Mouse (Mus musculus): Measurements from ENCODE around the gene Ppp1r1c. TPM values are rescaled to one million over a fixed set of nuclear protein-coding genes. Genes with fewer than 3 reads are reported as not detected.
"Not testable (repeated sequence)": the region's sequence is repeated elsewhere in the genome, so short reads cannot be mapped to it uniquely, and the experiment has no call there.

Gene Ppp1r1c
- polyA plus RNA-seq, 1 experiment from 2014 or later: 0.29 TPM

- no peaks in the 10 kb centered on the region for H3K4me1 ChIP-seq (replicated peaks; ENCODE audit: control insufficient read depth, insufficient read depth, low read length)
- H3K9ac ChIP-seq (ENCODE audit: low read depth, low read length): no peak overlapping the region
- no peaks in the 10 kb centered on the region for H3K9me3 ChIP-seq (ENCODE audit: control insufficient read depth, low read length)
- H3K27ac ChIP-seq (ENCODE audit: low read depth, low read length): no peak overlapping the region
- H3K4me2 ChIP-seq: no peak overlapping the region
- DNase-seq (ENCODE audit: low spot score) (no peak), ATAC-seq (replicated peaks; ENCODE audit: low FRiP score) (no peak)
- H3K27me3 ChIP-seq (replicated peaks; ENCODE audit: control insufficient read depth, insufficient read depth, low read length): no peaks in the 10 kb centered on the region
- no peaks in the 10 kb centered on the region for H3K36me3 ChIP-seq (ENCODE audit: control insufficient read depth, insufficient read depth, low read length)
- WGBS: 55% methylated on average over 2 of the region's 2 CpGs
- no peak overlapping the region for H3K4me3 ChIP-seq (ENCODE audit: low read depth, low read length)
These were observed 85.6 kb downstream of the Ppp1r1c start for GRCm38 (mm10) chr2:79793186-79793585.

- Histone ChIP-seq H3K9me3 (ENCODE audit: control insufficient read depth, low read length) (no peaks in the 10 kb centered on the region), H3K27me3 (replicated peaks; ENCODE audit: control insufficient read depth, insufficient read depth, low read length) (no peaks in the 10 kb centered on the region), H3K4me3 (ENCODE audit: low read depth, low read length) (no peak overlapping the region), H3K36me3 (ENCODE audit: control insufficient read depth, insufficient read depth, low read length) (no peaks in the 10 kb centered on the region), H3K27ac (ENCODE audit: low read depth, low read length) (no peak overlapping the region), H3K4me1 (replicated peaks; ENCODE audit: control insufficient read depth, insufficient read depth, low read length) (no peaks in the 10 kb centered on the region), H3K9ac (ENCODE audit: low read depth, low read length) (no peak overlapping the region), H3K4me2 (no peak overlapping the region)
- DNase-seq (ENCODE audit: low spot score) (no peak), ATAC-seq (replicated peaks; ENCODE audit: low FRiP score) (no peak)
- 55% methylated on average over 2 of the region's 2 CpGs for WGBS
These were observed 89.9 kb downstream of the Ppp1r1c start for GRCm38 (mm10) chr2:79797444-79797843.

- DNase-seq (ENCODE audit: low spot score): no peak
- no peaks in the 10 kb centered on the region for H3K36me3 ChIP-seq (ENCODE audit: control insufficient read depth, insufficient read depth, low read length)
- no peak overlapping the region for H3K27ac ChIP-seq (ENCODE audit: low read depth, low read length)
- no peaks in the 10 kb centered on the region for H3K4me1 ChIP-seq (replicated peaks; ENCODE audit: control insufficient read depth, insufficient read depth, low read length)
- no peaks in the 10 kb centered on the region for H3K9me3 ChIP-seq (ENCODE audit: control insufficient read depth, low read length)
- H3K4me2 ChIP-seq: no peak overlapping the region
- 55% methylated on average over 7 of the region's 7 CpGs for WGBS
- H3K27me3 ChIP-seq (replicated peaks; ENCODE audit: control insufficient read depth, insufficient read depth, low read length): no peaks in the 10 kb centered on the region
- no peak for ATAC-seq (replicated peaks; ENCODE audit: low FRiP score)
- no peak overlapping the region for H3K4me3 ChIP-seq (ENCODE audit: low read depth, low read length)
- H3K9ac ChIP-seq (ENCODE audit: low read depth, low read length): no peak overlapping the region
These were observed 91.0 kb downstream of the Ppp1r1c start for GRCm38 (mm10) chr2:79798627-79799026.

GRCm38 (mm10) chr2:79815708-79816484 is 108.3 kb downstream of the Ppp1r1c start:
- Histone ChIP-seq H3K4me3 (ENCODE audit: low read depth, low read length) (no peak overlapping the region), H3K9me3 (ENCODE audit: control insufficient read depth, low read length) (no peaks in the 10 kb centered on the region), H3K9ac (ENCODE audit: low read depth, low read length) (no peak overlapping the region), H3K27me3 (replicated peaks; ENCODE audit: control insufficient read depth, insufficient read depth, low read length) (no peaks in the 10 kb centered on the region), H3K27ac (ENCODE audit: low read depth, low read length) (no peak overlapping the region), H3K4me2 (no peak overlapping the region), H3K36me3 (ENCODE audit: control insufficient read depth, insufficient read depth, low read length) (no peaks in the 10 kb centered on the region), H3K4me1 (replicated peaks; ENCODE audit: control insufficient read depth, insufficient read depth, low read length) (no peaks in the 10 kb centered on the region)
- ATAC-seq (replicated peaks; ENCODE audit: low FRiP score) (no peak), DNase-seq (ENCODE audit: low spot score) (no peak)
- 55% methylated on average over 3 of the region's 3 CpGs for WGBS

GRCm38 (mm10) chr2:79819543-79819942 is 112.0 kb downstream of the Ppp1r1c start:
- Histone ChIP-seq H3K4me1 (replicated peaks; ENCODE audit: control insufficient read depth, insufficient read depth, low read length) (no peaks in the 10 kb centered on the region), H3K4me2 (no peak overlapping the region), H3K9me3 (ENCODE audit: control insufficient read depth, low read length) (no peaks in the 10 kb centered on the region), H3K27me3 (replicated peaks; ENCODE audit: control insufficient read depth, insufficient read depth, low read length) (no peaks in the 10 kb centered on the region), H3K9ac (ENCODE audit: low read depth, low read length) (no peak overlapping the region), H3K36me3 (ENCODE audit: control insufficient read depth, insufficient read depth, low read length) (no peaks in the 10 kb centered on the region), H3K27ac (ENCODE audit: low read depth, low read length) (no peak overlapping the region), H3K4me3 (ENCODE audit: low read depth, low read length) (no peak overlapping the region)
- no peak for DNase-seq (ENCODE audit: low spot score)
- ATAC-seq (replicated peaks; ENCODE audit: low FRiP score): no peak
- 81% methylated on average over 3 of the region's 3 CpGs for WGBS

- no peak for DNase-seq (ENCODE audit: low spot score)
- no peaks in the 10 kb centered on the region for H3K9me3 ChIP-seq (ENCODE audit: control insufficient read depth, low read length)
- no peaks in the 10 kb centered on the region for H3K36me3 ChIP-seq (ENCODE audit: control insufficient read depth, insufficient read depth, low read length)
- H3K4me3 ChIP-seq (ENCODE audit: low read depth, low read length): no peak overlapping the region
- H3K27ac ChIP-seq (ENCODE audit: low read depth, low read length): no peak overlapping the region
- ATAC-seq (replicated peaks; ENCODE audit: low FRiP score): no peak
- H3K9ac ChIP-seq (ENCODE audit: low read depth, low read length): no peak overlapping the region
- 74% methylated on average over 4 of the region's 4 CpGs for WGBS
- H3K4me1 ChIP-seq (replicated peaks; ENCODE audit: control insufficient read depth, insufficient read depth, low read length): no peaks in the 10 kb centered on the region
- no peaks in the 10 kb centered on the region for H3K27me3 ChIP-seq (replicated peaks; ENCODE audit: control insufficient read depth, insufficient read depth, low read length)
- no peak overlapping the region for H3K4me2 ChIP-seq
These were observed 118.3 kb downstream of the Ppp1r1c start for GRCm38 (mm10) chr2:79825853-79826252.

- H3K27ac ChIP-seq (ENCODE audit: low read depth, low read length): no peak overlapping the region
- no peaks in the 10 kb centered on the region for H3K9me3 ChIP-seq (ENCODE audit: control insufficient read depth, low read length)
- H3K4me1 ChIP-seq (replicated peaks; ENCODE audit: control insufficient read depth, insufficient read depth, low read length): no peaks in the 10 kb centered on the region
- no peaks in the 10 kb centered on the region for H3K27me3 ChIP-seq (replicated peaks; ENCODE audit: control insufficient read depth, insufficient read depth, low read length)
- no peak overlapping the region for H3K4me3 ChIP-seq (ENCODE audit: low read depth, low read length)
- H3K36me3 ChIP-seq (ENCODE audit: control insufficient read depth, insufficient read depth, low read length): no peaks in the 10 kb centered on the region
- no peak overlapping the region for H3K9ac ChIP-seq (ENCODE audit: low read depth, low read length)
- H3K4me2 ChIP-seq: no peak overlapping the region
- DNase-seq (ENCODE audit: low spot score) (no peak), ATAC-seq (replicated peaks; ENCODE audit: low FRiP score) (no peak)
- WGBS: 71% methylated on average over 6 of the region's 6 CpGs
These were observed 131.5 kb downstream of the Ppp1r1c start for GRCm38 (mm10) chr2:79839090-79839489.

- Histone ChIP-seq H3K4me1 (replicated peaks; ENCODE audit: control insufficient read depth, insufficient read depth, low read length) (no peaks in the 10 kb centered on the region), H3K36me3 (ENCODE audit: control insufficient read depth, insufficient read depth, low read length) (no peaks in the 10 kb centered on the region), H3K4me2 (no peak overlapping the region), H3K4me3 (ENCODE audit: low read depth, low read length) (no peak overlapping the region), H3K9me3 (ENCODE audit: control insufficient read depth, low read length) (no peaks in the 10 kb centered on the region), H3K27me3 (replicated peaks; ENCODE audit: control insufficient read depth, insufficient read depth, low read length) (no peaks in the 10 kb centered on the region), H3K9ac (ENCODE audit: low read depth, low read length) (no peak overlapping the region), H3K27ac (ENCODE audit: low read depth, low read length) (no peak overlapping the region)
- no peak for ATAC-seq (replicated peaks; ENCODE audit: low FRiP score)
- 63% methylated on average over 5 of the region's 5 CpGs for WGBS
- DNase-seq (ENCODE audit: low spot score): no peak
These were observed 131.9 kb downstream of the Ppp1r1c start for GRCm38 (mm10) chr2:79839513-79839912.

- not testable (repeated sequence) for H3K27ac ChIP-seq (ENCODE audit: low read depth, low read length); H3K4me1 ChIP-seq (replicated peaks; ENCODE audit: control insufficient read depth, insufficient read depth, low read length); DNase-seq (ENCODE audit: low spot score); H3K9me3 ChIP-seq (ENCODE audit: control insufficient read depth, low read length); ATAC-seq (replicated peaks; ENCODE audit: low FRiP score); H3K27me3 ChIP-seq (replicated peaks; ENCODE audit: control insufficient read depth, insufficient read depth, low read length); H3K4me3 ChIP-seq (ENCODE audit: low read depth, low read length); H3K36me3 ChIP-seq (ENCODE audit: control insufficient read depth, insufficient read depth, low read length); H3K9ac ChIP-seq (ENCODE audit: low read depth, low read length); H3K4me2 ChIP-seq
- WGBS: 78% methylated on average over 13 of the region's 13 CpGs
These were observed 139.8 kb downstream of the Ppp1r1c start for GRCm38 (mm10) chr2:79847396-79847795.
